Mouse (Mus musculus) megakaryocyte, adult 5-6 weeks (primary cell): ENCODE measurements at regions not wholly inside any gene's neighbourhood (a gene's known extent, or its start where the extent isn't known, plus 50 kb on each side); places are given as distances from the start of the nearest gene placed in this dataset.
"Not testable (repeated sequence)": the region's sequence is repeated elsewhere in the genome, so short reads cannot be mapped to it uniquely, and the experiment has no call there.

Source experiments
- ATAC-seq: 2 replicates; pipeline ENCODE4 v1.8.0; 2016; ENCODE audit warnings: mild to moderate bottlenecking, inconsistent platforms; ENCODE audit not compliant: poor library complexity, severe bottlenecking

DNA sequence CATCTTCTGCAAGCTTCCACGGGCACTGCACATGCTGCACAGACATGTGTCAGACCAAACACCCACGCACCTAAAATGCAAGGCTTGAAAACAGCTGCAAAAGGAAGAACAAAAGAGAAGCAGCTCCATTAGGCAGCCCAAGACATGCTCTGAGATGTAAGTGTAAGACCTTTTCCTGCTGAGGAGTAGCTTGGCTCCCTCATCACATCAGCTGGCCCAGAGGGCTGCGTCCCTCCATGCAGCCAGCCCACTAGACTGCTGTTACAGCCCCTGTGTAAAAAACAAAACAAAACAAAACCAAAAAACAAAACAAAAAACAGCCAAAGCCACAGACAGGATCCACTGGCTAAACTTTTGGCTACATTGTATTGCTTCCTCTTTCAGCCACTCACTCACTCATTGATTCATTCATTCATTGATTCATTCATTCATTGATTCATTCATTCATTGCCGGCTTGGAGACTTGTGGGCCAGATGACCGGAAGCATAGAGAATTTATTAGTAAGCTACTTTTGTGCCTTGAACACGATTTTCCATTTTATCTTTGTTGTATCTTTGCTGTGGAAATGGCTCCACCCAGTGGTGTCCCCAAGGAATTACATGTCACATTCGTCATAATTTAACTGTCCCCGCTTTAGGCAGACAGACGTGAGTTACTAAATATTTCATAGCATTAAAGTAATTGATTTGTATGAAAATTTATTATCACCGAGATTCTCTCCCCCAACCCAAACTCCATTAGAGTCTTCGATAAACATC lies 133.7 kb upstream of the Dapk1 start:
- ATAC-seq = peak; percentile 64

- ATAC-seq = no peak
These were observed 131.0 kb upstream of the Dapk1 start for GRCm38 (mm10) chr13:60470426-60471398.

DNA sequence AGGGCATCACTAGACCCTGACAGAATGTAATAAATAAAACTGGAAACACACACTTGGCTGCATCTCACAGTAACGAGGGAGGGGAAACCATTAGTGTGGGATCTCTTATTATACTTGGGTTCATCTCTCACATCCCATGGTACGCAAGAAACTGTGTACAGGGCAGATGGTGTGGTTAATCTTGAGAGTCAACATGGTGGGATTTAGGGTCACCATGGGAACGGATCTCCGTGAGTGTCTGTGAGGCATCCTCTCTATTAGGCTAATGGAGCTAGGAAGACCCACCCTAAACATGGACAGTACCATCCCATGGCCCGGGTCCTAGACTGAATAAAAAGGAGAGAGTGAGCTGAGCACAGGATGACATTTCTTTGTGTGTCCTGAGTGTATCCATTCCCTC lies 130.1 kb upstream of the Dapk1 start:
- no peak for ATAC-seq

DNA sequence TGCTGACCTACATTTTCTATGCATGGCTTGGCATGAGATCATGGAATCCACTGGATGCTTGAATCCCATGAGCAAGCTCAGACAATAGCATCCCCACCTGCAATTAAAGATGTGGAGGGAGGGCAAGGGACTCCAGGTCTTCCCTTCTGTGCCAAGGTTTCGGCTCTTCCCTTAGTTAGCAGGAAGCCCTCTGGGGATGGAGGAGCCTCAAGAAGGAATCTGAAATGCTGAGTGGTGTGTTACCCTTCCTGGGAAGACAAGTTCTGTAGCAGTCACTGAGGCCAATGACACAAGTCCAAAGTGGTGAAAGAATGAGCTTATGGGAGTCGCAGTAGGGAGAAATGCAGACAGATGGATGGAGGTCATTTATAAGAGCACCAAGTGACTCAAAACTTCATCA lies 125.4 kb upstream of the Dapk1 start:
- no peak for ATAC-seq

DNA sequence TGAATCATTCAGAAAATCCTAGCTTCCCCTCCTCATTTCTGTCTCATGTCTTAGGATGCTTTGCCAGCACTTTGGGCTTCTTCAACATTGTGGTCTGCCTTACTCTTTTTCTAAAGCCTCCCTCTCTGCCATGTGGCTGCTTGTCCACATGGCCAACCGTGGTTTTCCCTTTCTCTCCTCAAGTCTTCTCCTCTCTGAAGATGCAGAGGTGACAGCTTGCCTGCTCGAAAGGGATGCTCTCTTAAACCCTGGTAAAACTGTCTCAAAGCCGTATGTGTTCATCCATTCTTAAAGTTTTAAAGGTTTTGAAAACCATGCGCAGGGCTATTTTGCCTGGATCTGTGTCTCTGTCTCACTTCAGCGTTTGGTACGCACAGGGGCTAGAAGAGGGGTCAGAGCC lies 123.4 kb upstream of the Dapk1 start:
- no peak for ATAC-seq

GRCm38 (mm10) chr13:60479043-60479861 lies 122.5 kb upstream of the Dapk1 start:
- peak; percentile 55 for ATAC-seq

DNA sequence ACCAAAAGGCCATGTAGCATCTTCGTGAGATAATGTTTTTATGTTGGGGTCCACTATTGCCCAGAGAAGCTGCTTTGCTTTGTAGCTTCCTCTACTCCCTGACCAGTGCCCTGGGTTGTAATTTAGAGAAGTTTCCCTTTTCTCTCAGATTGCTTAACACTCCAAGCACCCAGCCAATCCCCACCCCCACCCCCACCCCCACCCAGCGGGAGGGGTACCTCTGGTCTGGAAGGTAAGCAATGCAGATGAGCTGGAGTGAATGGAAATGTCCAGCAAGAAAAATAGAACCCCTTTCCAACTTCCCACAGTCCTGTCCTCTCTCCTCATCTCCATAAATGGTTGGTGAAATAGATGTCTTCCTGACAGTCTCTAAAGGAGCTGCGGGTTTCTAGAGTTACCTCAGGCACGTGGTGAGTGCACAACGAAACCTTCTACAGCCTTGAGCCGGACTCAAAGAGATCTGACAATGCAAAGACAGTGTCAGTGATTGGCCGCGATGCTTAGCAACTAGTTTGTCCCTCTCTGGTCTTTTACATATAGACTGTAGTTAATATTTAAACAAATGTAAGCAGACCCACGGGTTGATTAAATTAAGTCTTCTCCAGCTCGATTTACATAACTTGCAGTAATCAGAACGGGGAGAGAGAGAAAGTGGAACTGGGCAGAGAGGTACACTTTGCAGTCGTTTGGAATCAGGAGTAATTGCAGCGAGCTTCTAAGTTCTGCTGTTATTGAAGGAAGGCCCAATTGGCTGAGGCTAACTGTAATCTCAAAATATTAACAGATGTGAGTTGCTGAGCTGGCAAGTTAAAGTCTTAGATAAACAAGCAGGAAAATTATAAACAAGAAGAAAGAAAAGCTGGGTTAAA lies 121.7 kb upstream of the Dapk1 start:
- ATAC-seq = peak; percentile 67

DNA sequence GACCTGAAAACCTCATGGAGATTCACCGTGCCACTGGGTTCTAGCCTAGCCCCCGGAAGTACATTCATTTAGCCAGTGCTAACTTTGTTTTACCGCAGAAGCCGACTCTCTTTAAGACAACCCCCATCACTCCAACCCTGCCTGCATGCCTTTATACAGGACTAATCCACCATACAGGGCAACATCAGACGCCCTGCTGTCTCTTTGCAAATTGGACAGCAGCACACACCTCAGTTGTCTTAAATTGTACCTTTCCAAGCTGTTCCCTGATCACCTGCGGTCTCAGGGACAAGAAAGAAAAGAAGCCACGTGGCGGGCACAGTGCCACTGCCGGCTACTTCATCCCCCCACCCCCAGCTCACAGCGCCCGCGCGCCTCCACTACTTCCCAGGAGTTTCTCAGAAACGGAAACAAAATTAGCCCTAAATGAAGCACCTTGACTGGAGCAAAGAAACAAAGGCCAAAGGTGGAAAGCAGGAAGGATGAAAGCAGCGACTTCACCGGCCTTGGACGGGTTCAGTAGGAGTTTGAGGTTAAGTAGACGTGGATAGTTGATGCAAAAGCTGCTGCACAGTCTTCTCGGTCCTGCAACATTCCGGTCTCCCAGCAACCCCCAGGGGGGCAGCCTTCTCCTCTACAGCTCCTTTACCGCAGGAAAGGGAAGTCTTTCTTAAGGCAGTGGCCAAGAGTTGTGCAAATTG lies 120.9 kb upstream of the Dapk1 start:
- peak; percentile 26; the same call in 1 of the 2 replicates for ATAC-seq

DNA sequence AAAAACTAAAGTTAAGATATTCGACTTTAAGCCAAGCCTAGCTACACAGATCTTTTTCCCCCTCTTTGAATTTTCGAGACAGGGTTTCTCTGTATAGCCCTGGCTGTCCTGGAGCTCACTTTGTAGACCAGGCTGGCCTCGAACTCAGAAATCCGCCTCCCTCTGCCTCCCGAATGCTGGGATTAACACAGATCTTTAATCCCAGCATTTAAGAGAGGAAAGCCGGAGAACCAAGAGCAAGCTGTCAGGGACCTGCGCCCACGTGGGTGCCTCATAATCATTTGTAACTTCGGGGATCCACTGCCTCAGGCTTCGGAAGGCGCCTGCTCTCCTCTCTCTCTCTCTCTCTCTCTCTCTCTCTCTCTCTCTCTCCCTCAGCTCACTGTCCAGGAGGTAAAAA lies 120.3 kb upstream of the Dapk1 start:
- ATAC-seq = not testable (repeated sequence)

- ATAC-seq = no peak
These were observed 119.8 kb upstream of the Dapk1 start for GRCm38 (mm10) chr13:60481946-60482345.

DNA sequence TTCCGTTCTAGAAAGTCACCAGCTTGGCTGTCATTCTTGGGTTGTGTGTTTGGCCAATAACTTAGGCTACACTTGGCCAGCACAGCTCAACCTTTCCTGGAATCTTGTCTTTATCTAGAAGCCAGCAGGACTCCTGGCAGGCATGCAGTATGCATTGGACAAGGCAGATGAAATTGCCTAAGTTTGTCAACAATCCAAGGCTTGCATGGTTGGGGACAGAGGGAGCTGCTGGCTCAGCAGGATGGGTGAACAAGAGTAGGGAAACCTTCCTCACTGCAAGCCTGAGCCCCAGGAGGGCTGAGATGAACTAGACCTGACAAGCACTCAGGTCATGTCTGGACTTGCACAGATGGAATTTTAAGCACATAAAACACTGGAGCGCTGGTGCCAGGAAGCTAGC lies 115.6 kb upstream of the Dapk1 start:
- no peak for ATAC-seq

DNA sequence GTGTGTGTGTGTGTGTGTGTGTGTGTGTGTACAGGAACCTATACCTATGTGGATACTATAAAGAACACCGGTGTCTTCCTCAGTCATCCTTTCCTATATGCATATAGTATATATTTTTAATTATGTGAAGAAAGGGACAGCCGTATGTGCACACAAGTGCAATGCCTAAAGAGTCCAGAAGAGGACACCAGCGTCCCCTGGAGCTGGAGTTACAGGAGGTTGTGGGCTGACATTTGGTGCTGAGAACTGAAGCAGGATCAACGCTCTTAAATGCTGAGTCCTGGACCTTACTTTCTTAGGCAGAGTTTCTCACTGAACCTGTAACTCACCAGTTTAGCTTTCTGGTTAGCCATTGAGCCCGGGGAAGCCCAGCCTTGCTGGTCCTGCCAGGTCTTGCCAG lies 114.9 kb upstream of the Dapk1 start:
- no peak for ATAC-seq

DNA sequence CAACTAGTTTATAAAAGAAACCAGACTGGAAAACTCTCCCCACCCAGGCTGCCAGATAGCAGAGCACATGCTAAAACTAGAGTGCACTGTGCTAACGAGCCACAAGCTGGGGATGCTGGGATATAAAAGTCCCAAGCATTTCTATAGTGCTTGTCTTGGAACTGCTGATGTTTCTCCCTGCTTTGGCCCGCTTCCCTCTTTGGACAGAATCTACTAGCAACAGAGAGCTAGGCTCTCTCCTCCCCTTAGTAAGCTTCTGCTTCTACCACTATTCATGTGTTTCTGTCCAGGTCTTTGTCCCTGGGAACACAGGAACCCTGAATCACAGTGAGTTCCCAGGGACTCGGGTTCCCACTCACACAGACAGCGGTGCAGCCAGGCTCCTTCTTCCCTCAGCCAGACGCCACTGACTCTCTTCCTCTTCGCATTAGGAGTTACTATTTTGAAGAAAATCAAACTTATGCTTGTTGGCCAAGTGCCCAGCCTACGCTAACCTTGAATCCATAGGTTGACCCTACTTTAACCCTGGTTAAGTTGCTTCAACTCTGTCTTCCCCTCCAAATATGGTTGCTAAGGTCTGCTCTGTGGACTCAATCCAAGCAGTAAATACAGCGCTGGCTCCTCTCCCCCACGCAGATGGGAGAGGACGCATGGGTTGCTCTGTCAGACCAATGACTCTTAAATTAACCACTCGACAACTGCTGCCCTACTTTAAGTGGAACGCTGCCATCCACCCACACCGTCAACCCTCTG lies 113.4 kb upstream of the Dapk1 start:
- no peak for ATAC-seq

- ATAC-seq = no peak
These were observed 112.9 kb upstream of the Dapk1 start for GRCm38 (mm10) chr13:60488884-60489265.

GRCm38 (mm10) chr13:60491948-60492464 lies 109.7 kb upstream of the Dapk1 start:
- peak; percentile 80 for ATAC-seq

DNA sequence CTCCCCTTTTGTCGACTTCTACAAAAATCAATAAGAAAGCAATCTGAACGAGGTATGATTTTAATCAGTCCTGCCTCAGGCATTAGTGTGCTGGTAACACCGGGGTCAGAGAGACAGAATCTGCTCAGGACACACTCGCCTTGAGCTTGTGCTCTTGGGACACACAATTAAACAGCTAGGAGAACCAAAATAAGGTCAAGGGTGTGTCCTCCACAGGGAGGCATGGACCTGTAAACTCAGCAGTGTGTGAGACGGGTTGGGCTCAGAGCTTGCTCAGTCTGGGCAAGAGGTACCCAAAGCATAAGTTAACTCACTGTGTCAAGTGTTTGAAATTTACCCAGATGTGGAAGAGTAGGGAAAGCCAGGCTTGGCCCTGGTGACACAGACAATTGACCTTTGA lies 107.9 kb upstream of the Dapk1 start:
- ATAC-seq = no peak

DNA sequence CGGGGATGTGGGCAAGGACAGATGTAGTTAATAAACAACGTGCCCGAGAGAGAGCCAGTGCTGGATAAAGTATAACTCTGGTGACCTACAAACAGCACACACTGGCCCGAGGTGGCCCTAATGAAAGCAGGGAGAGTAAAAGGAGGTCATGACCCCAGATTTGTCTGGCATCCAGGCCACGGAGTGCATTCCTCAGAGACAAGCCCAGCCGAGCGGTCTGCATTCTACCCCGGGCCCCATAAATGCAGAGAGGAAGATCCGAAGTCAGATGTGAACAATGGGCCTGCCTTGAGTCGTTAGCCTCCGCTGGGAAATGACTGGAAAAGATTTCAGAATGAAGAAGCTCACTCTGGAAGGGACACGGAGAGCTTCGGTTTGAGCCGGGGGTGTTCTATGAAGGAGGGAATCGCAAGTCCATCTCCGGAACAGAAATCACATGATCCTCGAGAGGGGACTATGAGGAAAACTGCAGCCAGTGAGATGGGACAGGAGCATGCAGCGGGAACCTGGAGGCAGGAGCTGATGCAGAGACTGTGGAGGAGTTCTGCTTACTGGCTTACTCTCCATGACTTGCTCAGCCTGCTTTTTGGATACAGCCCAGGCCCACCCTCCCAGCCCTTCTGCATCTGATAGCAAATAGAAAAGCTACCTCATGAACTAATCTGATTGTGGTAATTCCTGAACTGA lies 103.9 kb upstream of the Dapk1 start:
- no peak for ATAC-seq

DNA sequence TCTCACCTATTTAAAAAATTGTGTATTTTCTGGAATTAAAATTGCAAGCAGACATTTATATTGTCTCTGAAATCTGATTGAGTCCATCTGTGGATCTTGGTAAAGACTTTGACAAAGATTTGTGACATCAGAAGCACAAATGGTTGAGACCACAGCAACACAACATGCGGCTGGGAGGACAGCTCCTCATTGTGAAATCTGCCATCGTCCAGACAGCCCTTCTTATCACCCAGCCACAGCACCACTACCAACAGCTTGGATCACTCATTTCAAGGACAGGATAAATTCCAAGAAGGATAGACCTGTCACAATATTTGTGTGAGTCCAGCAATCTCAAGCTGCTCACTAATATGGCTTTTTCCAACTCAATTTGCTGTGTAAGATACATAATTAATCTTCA lies 97.6 kb upstream of the Dapk1 start:
- ATAC-seq = no peak
